Mouse (Mus musculus) myocyte (in vitro differentiated cells): ENCODE measurements around the gene Man2c1. TPM values are rescaled to one million over a fixed set of nuclear protein-coding genes. Genes with fewer than 3 reads are reported as not detected.

Experiments
- H3K27me3 ChIP-seq: one replicate; pipeline ENCODE4 v1.6.1; 2011; ENCODE audit not compliant: control insufficient read depth, insufficient read depth, insufficient read length
- H3K36me3 ChIP-seq: one replicate; pipeline ENCODE4 v1.6.1; 2011; ENCODE audit not compliant: control insufficient read depth, insufficient read depth
- H3K4me2 ChIP-seq: one replicate; pipeline ENCODE4 v1.6.1; 2011; ENCODE audit warnings: low read depth, control low read depth
- H3K4me3 ChIP-seq: one replicate; pipeline ENCODE4 v1.5.1; 2011; ENCODE audit warnings: mild to moderate bottlenecking, control low read depth, moderate library complexity
- H3K79me2 ChIP-seq: one replicate; pipeline ENCODE4 v1.6.1; 2011; ENCODE audit not compliant: control insufficient read depth, insufficient read depth
- H3ac ChIP-seq: one replicate; pipeline ENCODE4 v1.6.1; 2011; ENCODE audit not compliant: control insufficient read depth, insufficient read length
- CEBPB ChIP-seq: IDR thresholded peaks from 2 replicates; pipeline ENCODE4 v1.6.1; 2011; ENCODE audit warnings: mild to moderate bottlenecking, moderate library complexity; ENCODE audit not compliant: poor library complexity, insufficient read depth, severe bottlenecking
- E2F4 ChIP-seq: IDR thresholded peaks from one replicate; pipeline ENCODE4 v1.6.1; 2011; ENCODE audit warnings: mild to moderate bottlenecking, control low read depth, moderate library complexity; ENCODE audit not compliant: insufficient read depth
- MAX ChIP-seq: IDR thresholded peaks from one replicate; pipeline ENCODE4 v1.6.1; 2011; ENCODE audit warnings: low read depth, mild to moderate bottlenecking, control low read depth
- MYOD1 ChIP-seq, 3 experiments: IDR thresholded peaks; one replicate each; pipeline ENCODE4 v1.6.1; 2011; ENCODE audit warnings: control low read depth in 2 of 3, low read depth in 2 of 3, mild to moderate bottlenecking in 2 of 3, moderate library complexity in 1 of 3; ENCODE audit not compliant: insufficient read length in 2 of 3, control insufficient read depth in 1 of 3
- MYOG ChIP-seq, 3 experiments: IDR thresholded peaks; one replicate each; pipeline ENCODE4 v1.6.1; 2011; ENCODE audit warnings: control low read depth in 2 of 3, low read depth in 2 of 3, mild to moderate bottlenecking in 2 of 3; ENCODE audit not compliant: insufficient read length in 2 of 3, control insufficient read depth in 1 of 3, insufficient read depth in 1 of 3
- POLR2A ChIP-seq: IDR thresholded peaks from one replicate; pipeline ENCODE4 v1.6.1; 2011; ENCODE audit warnings: low read depth, mild to moderate bottlenecking, control low read depth, moderate library complexity; ENCODE audit not compliant: insufficient read length
- POLR2AphosphoS2 ChIP-seq: IDR thresholded peaks from one replicate; pipeline ENCODE4 v1.6.1; 2011; ENCODE audit warnings: low read depth, control low read depth; ENCODE audit not compliant: insufficient read length
- REST ChIP-seq: IDR thresholded peaks from one replicate; pipeline ENCODE4 v1.6.1; 2011; ENCODE audit warnings: mild to moderate bottlenecking, control low read depth, moderate library complexity; ENCODE audit not compliant: insufficient read depth, insufficient read length
- SRF ChIP-seq: IDR thresholded peaks from one replicate; pipeline ENCODE4 v1.6.1; 2011; ENCODE audit warnings: low read depth; ENCODE audit not compliant: control insufficient read depth, insufficient read length
- TCF12 ChIP-seq: IDR thresholded peaks from one replicate; pipeline ENCODE4 v1.6.1; 2011; ENCODE audit warnings: mild to moderate bottlenecking, control low read depth; ENCODE audit not compliant: poor library complexity, insufficient read depth, severe bottlenecking
- TCF3 ChIP-seq: IDR thresholded peaks from one replicate; pipeline ENCODE4 v1.6.1; 2011; ENCODE audit warnings: low read depth, control low read depth; ENCODE audit not compliant: insufficient read length
- USF1 ChIP-seq: IDR thresholded peaks from one replicate; pipeline ENCODE4 v1.6.1; 2011; ENCODE audit warnings: low read depth, mild to moderate bottlenecking, control low read depth, moderate library complexity
- polyA plus RNA-seq: library from polyadenylated mRNA; unstranded; fragments of >200 nt; fragmentation: generic; extraction: Trizol; gene quantifications from one replicate; pipeline ENCODE4 v1.2.1, GENCODE M21; 2012; ENCODE audit warnings: missing spikeins

The Man2c1 gene
- polyA plus RNA-seq: 55.4 TPM

DNA sequence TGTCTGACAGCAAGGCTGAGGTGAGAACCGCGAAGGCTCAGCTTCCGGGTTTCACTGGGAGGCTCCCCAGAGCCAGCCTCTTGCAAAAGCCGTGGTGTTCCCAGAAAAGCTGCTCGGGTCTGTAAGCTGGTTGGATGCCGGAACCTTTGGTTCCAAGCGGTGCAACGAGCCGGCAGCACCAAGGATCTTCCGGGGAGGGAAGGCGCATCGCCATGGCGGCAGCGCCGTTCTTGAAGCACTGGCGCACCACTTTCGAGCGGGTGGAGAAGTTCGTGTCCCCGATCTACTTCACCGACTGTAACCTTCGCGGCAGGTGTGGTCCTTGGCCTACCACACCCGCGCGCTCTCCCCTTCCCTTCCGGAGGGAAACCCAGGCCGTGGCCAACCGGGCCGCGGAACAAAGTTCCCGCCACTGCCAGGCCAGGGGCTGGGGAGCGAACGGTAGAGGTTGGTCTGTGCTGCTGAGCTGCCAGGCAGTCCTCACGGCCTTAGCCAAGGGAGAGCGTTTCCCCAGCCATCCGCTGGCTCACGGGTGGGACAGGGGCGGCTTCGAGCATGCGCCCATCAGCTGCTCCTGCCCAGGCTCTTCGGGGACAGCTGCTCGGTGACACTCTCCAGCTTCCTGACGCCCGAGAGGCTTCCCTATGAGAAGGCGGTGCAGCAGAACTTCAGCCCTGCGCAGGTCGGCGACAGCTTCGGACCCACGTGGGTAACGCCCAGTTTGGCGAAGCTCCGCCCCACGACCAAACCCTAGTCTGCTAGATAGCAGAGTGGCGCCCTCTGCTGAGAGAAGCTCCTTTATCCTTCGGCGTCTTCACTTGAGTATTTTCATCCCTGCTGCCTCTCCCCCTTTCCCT, at the start of gene Man2c1:
Man2c1 (plus strand) TSS at position 114 of the 857 bp plus-strand sequence.
- peak; percentile 29 for TF ChIP-seq SRF
- TF ChIP-seq CEBPB: peak; percentile 51; the same call in 1 of the 2 replicates
- TF ChIP-seq POLR2AphosphoS2: peak; percentile 98
- TF ChIP-seq POLR2A: peak; percentile 94
- no peak for TF ChIP-seq TCF12
- TF ChIP-seq MYOD1 (IDR thresholded peaks at IDR 0.05; ENCODE audit: control insufficient read depth in 1 of 3, insufficient read length in 2 of 3, low read depth in 2 of 3): peak in 1 of 3 experiments; percentile 57
- TF ChIP-seq REST: no peak
- TF ChIP-seq USF1: peak; percentile 58
- no peak for TF ChIP-seq E2F4
- peak; percentile 67 for TF ChIP-seq MAX
- TF ChIP-seq MYOG (IDR thresholded peaks at IDR 0.05; ENCODE audit: control insufficient read depth in 1 of 3, insufficient read depth in 1 of 3, insufficient read length in 2 of 3, low read depth in 2 of 3): peak in 2 of 3 experiments; percentile 58 to 67
- TF ChIP-seq TCF3: no peak
- peak within 1 kb of the TSS; percentile 75 for H3K4me2 ChIP-seq

DNA sequence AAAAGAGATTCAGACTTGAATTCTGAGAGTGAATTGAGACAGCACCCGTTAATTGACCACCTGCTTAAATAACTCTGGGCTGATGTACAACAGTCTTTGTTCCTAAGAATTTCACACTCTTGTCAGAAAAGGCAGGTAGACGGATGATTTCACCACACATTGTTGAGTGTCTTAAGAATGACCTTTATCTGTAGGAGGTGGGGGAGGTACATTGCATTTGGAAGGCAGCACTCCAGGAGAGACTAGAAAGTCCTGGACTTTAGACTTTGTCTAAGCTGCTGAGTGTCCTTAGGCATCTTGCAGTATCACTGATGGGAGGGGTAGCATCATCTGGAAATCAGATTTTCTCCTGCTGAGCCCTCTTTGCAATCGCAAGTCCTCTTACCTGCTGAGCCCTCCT, 48.3 kb upstream of the Man2c1 start:
- Histone ChIP-seq H3K79me2 (peaks cover 76% of the 10 kb centered on the region), H3K4me3 (no peak overlapping the region), H3K4me2 (no peak overlapping the region), H3ac (no peak overlapping the region), H3K36me3 (peaks cover 11% of the 10 kb centered on the region), H3K27me3 (no peaks in the 10 kb centered on the region)
- no peak for TF ChIP-seq POLR2A
- TF ChIP-seq TCF12: no peak
- no peak for TF ChIP-seq USF1
- no peak for TF ChIP-seq TCF3
- TF ChIP-seq SRF: no peak
- no peak for TF ChIP-seq CEBPB
- no peak for TF ChIP-seq MAX
- TF ChIP-seq E2F4: no peak
- TF ChIP-seq MYOD1 (IDR thresholded peaks at IDR 0.05; ENCODE audit: control insufficient read depth in 1 of 3, insufficient read length in 2 of 3, low read depth in 2 of 3): no peak
- TF ChIP-seq REST: no peak
- no peak for TF ChIP-seq POLR2AphosphoS2
- TF ChIP-seq MYOG (IDR thresholded peaks at IDR 0.05; ENCODE audit: control insufficient read depth in 1 of 3, insufficient read depth in 1 of 3, insufficient read length in 2 of 3, low read depth in 2 of 3): no peak

More for the DNA sequence above, at the start of gene Man2c1:
- Histone ChIP-seq H3K79me2 (no peaks in the 10 kb centered on the region), H3K36me3 (peaks cover 5% of the 10 kb centered on the region), H3K4me3 (peak within 1 kb of the TSS; percentile 85), H3K27me3 (no peaks in the 10 kb centered on the region), H3ac (peak within 1 kb of the TSS; percentile 55)

DNA sequence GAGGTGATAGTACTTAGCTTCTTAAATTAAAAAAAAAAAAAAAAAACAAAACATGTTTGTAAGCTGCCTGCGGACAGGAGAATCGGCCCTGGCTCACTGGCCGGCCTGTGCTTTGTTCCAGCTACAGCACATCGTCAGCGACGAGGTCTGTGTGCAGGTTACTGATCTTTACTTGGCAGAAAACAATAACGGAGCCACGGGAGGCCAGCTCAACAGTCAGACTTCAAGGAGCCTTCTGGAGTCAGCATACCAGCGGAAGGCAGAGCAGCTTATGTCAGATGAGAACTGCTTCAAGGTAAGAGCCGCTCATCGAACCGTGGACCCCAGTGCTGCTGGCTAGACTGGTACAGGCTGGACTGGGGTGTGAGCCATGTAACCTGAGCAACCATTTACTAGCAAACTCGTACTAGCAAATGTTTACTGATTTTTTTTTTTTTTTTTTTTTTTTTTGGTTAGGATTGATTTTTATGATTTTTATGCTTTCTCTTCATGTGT, 13.2 kb upstream of the Man2c1 start:
- Histone ChIP-seq H3K4me2 (no peak overlapping the region), H3K36me3 (peaks cover 54% of the 10 kb centered on the region), H3ac (no peak overlapping the region), H3K79me2 (no peaks in the 10 kb centered on the region), H3K27me3 (no peaks in the 10 kb centered on the region), H3K4me3 (no peak overlapping the region)
- TF ChIP-seq TCF12 (no peak), REST (no peak), E2F4 (no peak), CEBPB (no peak), MYOD1 (IDR thresholded peaks at IDR 0.05; ENCODE audit: control insufficient read depth in 1 of 3, insufficient read length in 2 of 3, low read depth in 2 of 3) (no peak), MYOG (IDR thresholded peaks at IDR 0.05; ENCODE audit: control insufficient read depth in 1 of 3, insufficient read depth in 1 of 3, insufficient read length in 2 of 3, low read depth in 2 of 3) (no peak), POLR2AphosphoS2 (no peak), MAX (no peak), USF1 (no peak), TCF3 (no peak), SRF (no peak), POLR2A (no peak)

DNA sequence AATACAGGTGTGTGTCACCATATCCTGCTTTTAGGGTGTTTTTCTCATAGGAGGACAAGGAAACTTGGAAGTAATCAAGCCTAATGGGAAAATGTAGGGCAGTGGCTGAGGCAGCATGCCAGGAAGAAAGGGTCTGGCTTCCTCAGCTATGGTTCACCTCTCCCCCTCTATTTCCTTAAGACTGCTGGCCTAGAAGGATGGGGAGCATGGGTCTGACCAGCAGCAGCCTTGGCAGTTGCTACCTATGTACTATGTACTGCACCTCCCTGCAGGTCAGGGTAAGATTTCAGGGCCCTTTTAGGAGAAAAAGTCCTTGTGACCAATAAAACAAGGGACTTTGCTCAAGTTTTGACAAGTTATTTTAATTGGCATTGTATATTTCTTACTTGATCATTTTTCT, 849 bp upstream of the Man2c1 start:
- Histone ChIP-seq H3K4me3 (peak overlapping the region; percentile 85), H3K36me3 (peaks cover 9% of the 10 kb centered on the region), H3K79me2 (no peaks in the 10 kb centered on the region), H3ac (no peak overlapping the region), H3K4me2 (peak overlapping the region; percentile 75), H3K27me3 (no peaks in the 10 kb centered on the region)
- TF ChIP-seq POLR2A (no peak), TCF12 (no peak), REST (no peak)
